Mouse (Mus musculus) liver, adult 2 months (tissue): ENCODE measurements around the gene Kcnab3. TPM values are rescaled to one million over a fixed set of nuclear protein-coding genes. Genes with fewer than 3 reads are reported as not detected.
"Not testable (repeated sequence)": the region's sequence is repeated elsewhere in the genome, so short reads cannot be mapped to it uniquely, and the experiment has no call there.

Source experiments
- DNase-seq: peaks from one replicate; pipeline ENCODE4 v3.0.0-alpha.2; 2011; ENCODE audit warnings: low read depth, low spot score; ENCODE audit errors: extremely low read depth
- H3K27ac ChIP-seq: fragments of 200-500 bp; replicated peaks from 2 replicates; pipeline ENCODE4 v1.5.1; 2012; ENCODE audit warnings: low read depth, mild to moderate bottlenecking, control low read depth, inconsistent platforms, low read length; ENCODE audit not compliant: insufficient read depth
- H3K27me3 ChIP-seq: fragments of 200-500 bp; 2 replicates; pipeline ENCODE4 v1.6.1; 2012; ENCODE audit warnings: mild to moderate bottlenecking, moderate library complexity, low read length, inconsistent platforms; ENCODE audit not compliant: control insufficient read depth, insufficient read depth
- H3K36me3 ChIP-seq: fragments of 200-500 bp; 2 replicates; pipeline ENCODE4 v1.6.1; 2012; ENCODE audit warnings: low read length, inconsistent platforms; ENCODE audit not compliant: control insufficient read depth, insufficient read depth
- H3K4me1 ChIP-seq: fragments of 200-500 bp; 2 replicates; pipeline ENCODE4 v1.6.1; 2011; ENCODE audit warnings: low read length; ENCODE audit not compliant: control insufficient read depth, insufficient read depth
- H3K4me3 ChIP-seq: fragments of 200-500 bp; 2 replicates; pipeline ENCODE4 v1.5.1; 2011; ENCODE audit warnings: low read depth, mild to moderate bottlenecking, control low read depth, low read length, moderate library complexity; ENCODE audit not compliant: insufficient read depth
- H3K79me2 ChIP-seq: fragments of 200-500 bp; 2 replicates; pipeline ENCODE4 v1.6.1; 2012; ENCODE audit warnings: inconsistent platforms, mild to moderate bottlenecking, low read length, moderate library complexity; ENCODE audit not compliant: control insufficient read depth, insufficient read depth
- H3K9ac ChIP-seq: fragments of 200-500 bp; 2 replicates; pipeline ENCODE4 v1.6.1; 2012; ENCODE audit warnings: low read depth, mild to moderate bottlenecking, control low read depth, inconsistent platforms, low read length
- CTCF ChIP-seq: fragments of 200-500 bp; IDR thresholded peaks from 2 replicates; pipeline ENCODE4 v1.5.1; 2011; ENCODE audit warnings: low read depth, low read length, control low read depth
- POLR2A ChIP-seq: fragments of 200-500 bp; IDR thresholded peaks from 2 replicates; pipeline ENCODE4 v1.6.1; 2011; ENCODE audit warnings: low read length, control low read depth; ENCODE audit not compliant: insufficient read depth; ENCODE audit errors: extremely low read depth
- WGBS: fragments of 180-500 bp; shearing (Covaris S2); methylation state at CpG from one replicate; pipeline ENCODE4 v1.1.7; 2018; 5-methylcytosine and 5-hydroxymethylcytosine counted together
- polyA plus RNA-seq: library from polyadenylated mRNA; depleted of rRNA; stranded (reverse); fragments of >200 nt; gene quantifications from 2 replicates; pipeline ENCODE4 v1.2.3, GENCODE M21; 2012
- total RNA-seq: library from RNA; depleted of rRNA; stranded (reverse); fragments of >200 nt; gene quantifications from 2 replicates; pipeline ENCODE4 v1.2.3, GENCODE M21; 2014

Gene Kcnab3
- total and polyA plus RNA-seq, 2 experiments = 0.28 to 0.84 TPM

GRCm38 (mm10) chr11:69302817-69303216 lies 23.2 kb upstream of the Kcnab3 start:
- TF ChIP-seq POLR2A (no peak), CTCF (no peak)
- Histone ChIP-seq H3K4me3 (no peak overlapping the region), H3K27me3 (no peaks in the 10 kb centered on the region), H3K27ac (no peak overlapping the region), H3K9ac (no peak overlapping the region), H3K4me1 (no peaks in the 10 kb centered on the region), H3K79me2 (no peaks in the 10 kb centered on the region), H3K36me3 (no peaks in the 10 kb centered on the region; the same call in 1 of the 2 replicates)
- 90% methylated on average over 7 of the region's 7 CpGs for WGBS
- no peak for DNase-seq

GRCm38 (mm10) chr11:69305291-69305690 lies 20.8 kb upstream of the Kcnab3 start:
- no peak for DNase-seq
- Histone ChIP-seq H3K4me3 (no peak overlapping the region), H3K4me1 (no peaks in the 10 kb centered on the region), H3K27me3 (no peaks in the 10 kb centered on the region), H3K9ac (no peak overlapping the region), H3K79me2 (no peaks in the 10 kb centered on the region), H3K36me3 (peaks cover 6% of the 10 kb centered on the region; the same call in 1 of the 2 replicates), H3K27ac (no peak overlapping the region)
- TF ChIP-seq POLR2A (no peak), CTCF (no peak)
- WGBS = 94% methylated on average over 9 of the region's 9 CpGs

- no peak overlapping the region for H3K9ac ChIP-seq
- H3K27me3 ChIP-seq = no peaks in the 10 kb centered on the region
- H3K4me3 ChIP-seq = no peak overlapping the region
- TF ChIP-seq CTCF (no peak), POLR2A (no peak)
- no peaks in the 10 kb centered on the region for H3K4me1 ChIP-seq
- H3K79me2 ChIP-seq = no peaks in the 10 kb centered on the region
- H3K27ac ChIP-seq = no peak overlapping the region
- DNase-seq = no peak
- 95% methylated on average over 2 of the region's 2 CpGs for WGBS
- H3K36me3 ChIP-seq = peaks cover 6% of the 10 kb centered on the region; the same call in 1 of the 2 replicates
Observed at GRCm38 (mm10) chr11:69306039-69306438, 20.0 kb upstream of the Kcnab3 start.

DNA sequence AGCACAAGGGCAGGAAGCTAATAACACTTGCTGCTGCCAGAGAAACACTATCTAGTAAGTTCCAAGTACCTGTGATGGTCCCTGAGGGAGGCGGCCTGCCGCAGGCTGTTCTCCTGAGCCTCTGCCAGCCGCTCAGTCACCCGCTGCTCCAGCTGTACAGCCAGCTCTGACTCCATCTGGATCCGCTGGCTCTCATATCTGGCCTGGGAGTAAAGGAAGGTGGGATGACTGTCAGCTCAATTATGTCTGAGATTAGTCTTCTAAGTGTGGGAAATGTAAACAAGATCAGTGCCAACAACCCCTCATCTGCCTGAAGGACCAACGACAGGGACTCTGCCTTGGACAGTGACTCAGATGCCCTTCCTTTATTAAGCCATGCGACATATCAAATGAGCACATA lies 14.8 kb upstream of the Kcnab3 start:
- DNase-seq = no peak
- H3K79me2 ChIP-seq = no peaks in the 10 kb centered on the region
- no peak overlapping the region for H3K27ac ChIP-seq
- no peaks in the 10 kb centered on the region for H3K4me1 ChIP-seq
- H3K36me3 ChIP-seq = peaks cover 10% of the 10 kb centered on the region; the same call in 1 of the 2 replicates
- H3K27me3 ChIP-seq = no peaks in the 10 kb centered on the region
- 89% methylated on average over 7 of the region's 7 CpGs for WGBS
- H3K4me3 ChIP-seq = no peak overlapping the region
- H3K9ac ChIP-seq = no peak overlapping the region
- no peak for TF ChIP-seq POLR2A
- no peak for TF ChIP-seq CTCF

DNA sequence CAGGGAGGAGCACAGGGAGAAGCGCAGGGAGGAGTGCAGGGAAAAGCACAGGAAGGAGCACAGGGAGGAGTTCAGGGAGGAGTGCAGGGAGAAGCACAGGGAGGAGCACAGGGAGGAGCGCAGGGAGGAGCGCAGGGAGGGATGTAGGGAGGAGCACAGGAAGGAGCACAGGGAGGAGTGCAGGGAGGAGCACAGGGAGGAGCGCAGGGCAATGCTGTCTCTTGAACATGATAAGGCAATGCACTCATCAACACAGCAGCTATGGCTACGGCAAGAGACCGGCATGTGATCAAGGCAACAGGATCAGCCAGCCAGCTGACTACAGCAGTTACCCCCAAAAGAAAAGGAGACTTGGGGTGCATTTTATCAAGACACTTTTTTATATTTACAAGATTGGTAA lies 9.7 kb upstream of the Kcnab3 start:
- H3K4me1 ChIP-seq = no peaks in the 10 kb centered on the region
- peaks cover 4% of the 10 kb centered on the region; the same call in 1 of the 2 replicates for H3K36me3 ChIP-seq
- H3K79me2 ChIP-seq = no peaks in the 10 kb centered on the region
- DNase-seq = no peak
- no peaks in the 10 kb centered on the region for H3K27me3 ChIP-seq
- H3K27ac ChIP-seq = no peak overlapping the region
- TF ChIP-seq CTCF = no peak
- TF ChIP-seq POLR2A = no peak
- no peak overlapping the region for H3K4me3 ChIP-seq
- WGBS = over 99% methylated on average over 6 of the region's 6 CpGs
- H3K9ac ChIP-seq = no peak overlapping the region

DNA sequence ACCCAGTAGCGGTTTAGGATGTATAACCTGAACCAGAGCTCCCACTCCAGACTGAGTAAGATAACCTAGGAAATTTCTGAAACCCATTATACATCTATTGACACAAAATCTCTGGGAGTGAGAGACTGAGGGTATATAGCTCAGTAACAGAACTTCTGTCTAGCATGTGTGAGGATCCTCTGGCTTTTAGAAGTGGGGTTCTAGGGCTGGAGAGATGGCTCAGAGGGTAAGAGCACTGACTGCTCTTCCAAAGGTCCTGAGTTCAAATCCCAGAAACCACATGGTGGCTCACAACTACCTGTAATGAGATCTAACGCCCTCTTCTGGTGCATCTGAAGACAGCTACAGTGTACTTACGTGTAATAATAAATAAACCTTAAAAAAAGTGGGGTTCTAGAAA lies 8.1 kb upstream of the Kcnab3 start:
- not testable (repeated sequence) for H3K79me2 ChIP-seq, DNase-seq, H3K27me3 ChIP-seq, H3K4me3 ChIP-seq, H3K36me3 ChIP-seq, H3K27ac ChIP-seq, H3K4me1 ChIP-seq, H3K9ac ChIP-seq
- WGBS = 93% methylated on average over 3 of the region's 3 CpGs
